Mouse (Mus musculus): ENCODE data around the gene Ihh. TPM values are rescaled to one million over a fixed set of nuclear protein-coding genes. Genes with fewer than 3 reads are reported as not detected.

Gene Ihh
- total and polyA plus RNA-seq, 3 experiments: not detected

- Histone ChIP-seq H3K27me3 (replicated peaks) (peaks cover 11% of the 10 kb centered on the region), H3K36me3 (replicated peaks in 1 of 2; ENCODE audit: control insufficient read depth in 1 of 2, insufficient read depth in 1 of 2, low read length in 1 of 2) (no peaks in the 10 kb centered on the region), H3K9ac (ENCODE audit: insufficient read depth, low read depth) (no peak overlapping the region), H3K4me2 (ENCODE audit: insufficient read depth, low read depth, poor library complexity, severe bottlenecking) (no peak overlapping the region), H3K4me1 (ENCODE audit: control insufficient read depth in 1 of 2, insufficient read depth in 2 of 2) (no peaks in the 10 kb centered on the region), H3K4me3 (replicated peaks in 1 of 3; ENCODE audit: low read depth in 2 of 3, low read length in 2 of 3, poor library complexity in 1 of 3) (no peak overlapping the region), H3K27ac (ENCODE audit: insufficient read depth, low read depth) (no peak overlapping the region), H3K79me2 (replicated peaks; ENCODE audit: control insufficient read depth, extremely low read depth, insufficient read depth, poor library complexity, severe bottlenecking) (no peaks in the 10 kb centered on the region), H3K9me3 (replicated peaks; ENCODE audit: low read length) (no peaks in the 10 kb centered on the region)
- TF ChIP-seq CHD1 (IDR thresholded peaks at IDR 0.05; ENCODE audit: low read depth, low read length) (no peak), ELF1 (IDR thresholded peaks at IDR 0.05; ENCODE audit: low read depth, low read length) (no peak), POLR2A (IDR thresholded peaks at IDR 0.05; ENCODE audit: low read depth, low read length) (no peak)
- no peak for DNase-seq (ENCODE audit: extremely low read depth)
- in situ Hi-C loops (cut with MboI; ENCODE audit: low pct_ligation_motif_present, low pct_unique_long_range_greater_than_20kb, low sequenced_read_pairs): loop anchor here (5.0 kb wide), 1 partner anchor 34 kb away; no protein-coding TSS in a partner anchor
- dilution Hi-C loops (cut with MboI; ENCODE audit: extremely low pct_ligation_motif_present, extremely low pct_unique_long_range_greater_than_20kb, low sequenced_read_pairs): no loop called here
Measured at GRCm38 (mm10) chr1:74962853-74963227, 11.4 kb upstream of the Ihh start.

GRCm38 (mm10) chr1:74962126-74962852 lies 10.8 kb upstream of the Ihh start:
- in situ Hi-C loops (cut with MboI; ENCODE audit: low pct_ligation_motif_present, low pct_unique_long_range_greater_than_20kb, low sequenced_read_pairs) (loop anchor here (5.0 kb wide), 1 partner anchor 35 kb away; no protein-coding TSS in a partner anchor), dilution Hi-C loops (cut with MboI; ENCODE audit: extremely low pct_ligation_motif_present, extremely low pct_unique_long_range_greater_than_20kb, low sequenced_read_pairs) (no loop called here)
- H3K9ac ChIP-seq (ENCODE audit: insufficient read depth, low read depth): no peak overlapping the region
- H3K4me3 ChIP-seq (replicated peaks in 1 of 3; ENCODE audit: low read depth in 2 of 3, low read length in 2 of 3, poor library complexity in 1 of 3): no peak overlapping the region
- H3K79me2 ChIP-seq (replicated peaks; ENCODE audit: control insufficient read depth, extremely low read depth, insufficient read depth, poor library complexity, severe bottlenecking): no peaks in the 10 kb centered on the region
- H3K27ac ChIP-seq (ENCODE audit: insufficient read depth, low read depth): no peak overlapping the region
- H3K9me3 ChIP-seq (replicated peaks; ENCODE audit: low read length): no peaks in the 10 kb centered on the region
- H3K4me2 ChIP-seq (ENCODE audit: insufficient read depth, low read depth, poor library complexity, severe bottlenecking): no peak overlapping the region
- H3K36me3 ChIP-seq (replicated peaks in 1 of 2; ENCODE audit: control insufficient read depth in 1 of 2, insufficient read depth in 1 of 2, low read length in 1 of 2): no peaks in the 10 kb centered on the region
- TF ChIP-seq ZC3H11A (IDR thresholded peaks at IDR 0.05; ENCODE audit: low read depth, low read length) (no peak), POLR2AphosphoS2 (IDR thresholded peaks at IDR 0.05; ENCODE audit: low read depth, low read length) (no peak), MAX (IDR thresholded peaks at IDR 0.05; ENCODE audit: low read length) (no peak), JUN (IDR thresholded peaks at IDR 0.05; ENCODE audit: insufficient read depth, low read depth, low read length) (no peak), TBP (conservative IDR thresholded peaks at IDR 0.05; ENCODE audit: low read depth, low read length) (no peak), MXI1 (IDR thresholded peaks at IDR 0.05; ENCODE audit: low read depth, low read length) (no peak), USF2 (conservative IDR thresholded peaks at IDR 0.05; ENCODE audit: low read depth, low read length) (no peak), TCF12 (IDR thresholded peaks at IDR 0.05; ENCODE audit: low read depth, low read length) (no peak), ELF1 (IDR thresholded peaks at IDR 0.05; ENCODE audit: low read depth, low read length) (no peak), MEF2A (IDR thresholded peaks at IDR 0.05; ENCODE audit: borderline replicate concordance, low read depth, low read length) (no peak), HCFC1 (IDR thresholded peaks at IDR 0.05; ENCODE audit: low read depth, low read length) (no peak), ZMIZ1 (IDR thresholded peaks at IDR 0.05; ENCODE audit: low read depth, low read length) (no peak), NELFE (IDR thresholded peaks at IDR 0.05; ENCODE audit: low read depth, low read length) (no peak), KAT2A (IDR thresholded peaks at IDR 0.05; ENCODE audit: insufficient replicate concordance, low read length) (no peak), BHLHE40 (IDR thresholded peaks at IDR 0.05; ENCODE audit: low read depth, low read length) (no peak)
- DNase-seq (ENCODE audit: extremely low read depth): no peak
- no peaks in the 10 kb centered on the region for H3K4me1 ChIP-seq (ENCODE audit: control insufficient read depth in 1 of 2, insufficient read depth in 2 of 2)
- H3K27me3 ChIP-seq (replicated peaks): peaks cover 15% of the 10 kb centered on the region
